Mouse (Mus musculus) megakaryocyte, embryonic 14.5 days (primary cell): Measurements from ENCODE around the gene St7.

Source experiments
- FLI1 ChIP-seq: IDR thresholded peaks from 2 replicates; pipeline ENCODE4 v1.6.1; 2012; ENCODE audit warnings: low read length, inconsistent platforms, mixed read lengths
- GATA1 ChIP-seq: IDR thresholded peaks from 3 replicates; pipeline ENCODE4 v1.6.1; 2012; ENCODE audit warnings: mixed read lengths, low read length, inconsistent platforms, borderline replicate concordance

GRCm38 (mm10) chr6:17931835-17932234 lies 239.1 kb downstream of the St7 start:
- TF ChIP-seq GATA1 (no peak), FLI1 (no peak)
